Mouse (Mus musculus) gastrocnemius, adult 8-10 months (tissue): ENCODE results near the gene Lrrc28. TPM values are rescaled to one million over a fixed set of nuclear protein-coding genes. Genes with fewer than 3 reads are reported as not detected.
A peak's percentile ranks its signal among the peaks of the same experiment; 100 is the strongest.

Source experiments
- DNase-seq, 2 experiments: peaks; one replicate each; pipeline ENCODE4 v3.0.0; 2022; ENCODE audit warnings: low spot score in 2 of 2
- total RNA-seq, 4 experiments: library from RNA; stranded (reverse); gene quantifications; 2 replicates each; pipeline ENCODE4 v1.2.4; 2022

Lrrc28 gene
- total RNA-seq, 4 experiments from 2014 or later = 26.2 to 35.8 (median 27.6) TPM

DNA sequence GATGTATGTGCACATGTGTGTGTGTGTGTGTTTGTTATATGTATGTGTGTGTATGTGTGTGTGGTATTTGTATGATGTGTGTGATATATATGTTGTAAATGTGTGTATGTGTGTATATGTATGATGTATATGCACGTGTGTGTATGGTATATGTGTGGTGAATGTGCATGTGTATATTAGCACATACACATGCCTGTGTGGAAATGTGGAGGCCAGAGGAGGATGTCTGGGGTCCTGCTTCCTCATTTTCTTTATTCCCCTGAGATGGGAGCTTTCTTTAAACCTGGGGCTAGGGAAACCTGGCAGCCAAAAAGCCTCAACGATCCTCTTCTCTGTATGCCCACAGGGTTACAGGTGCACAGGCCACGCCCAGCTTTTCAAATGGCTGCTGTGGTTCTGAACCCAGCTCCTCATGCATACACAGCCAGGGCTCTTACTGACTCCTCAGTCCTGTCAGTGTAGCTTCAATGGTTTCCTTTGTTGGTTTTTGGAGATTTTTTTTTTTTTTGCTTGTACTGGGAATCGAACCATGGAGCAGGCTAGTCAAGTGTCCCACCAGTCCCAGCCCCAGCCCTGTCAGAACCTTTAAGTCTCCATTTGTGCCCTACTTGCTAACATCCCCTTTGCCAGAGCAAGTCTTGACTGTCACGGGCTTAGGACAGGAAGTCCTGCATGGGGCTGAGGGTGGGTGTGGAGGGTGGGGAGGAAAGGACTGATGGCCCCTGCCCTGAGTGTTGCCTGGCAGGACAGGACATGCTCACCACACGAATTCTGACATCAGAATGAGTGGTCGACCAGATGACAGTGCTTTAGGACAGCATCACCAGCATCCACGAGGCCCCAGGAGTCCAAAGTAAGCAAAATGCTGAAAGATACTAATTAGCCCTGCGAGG is 151.0 kb downstream of the Lrrc28 start:
- DNase-seq = no peak

- DNase-seq = peak; percentile 77 to 88
These were observed 157.1 kb downstream of the Lrrc28 start for GRCm38 (mm10) chr7:67487889-67488411.

DNA sequence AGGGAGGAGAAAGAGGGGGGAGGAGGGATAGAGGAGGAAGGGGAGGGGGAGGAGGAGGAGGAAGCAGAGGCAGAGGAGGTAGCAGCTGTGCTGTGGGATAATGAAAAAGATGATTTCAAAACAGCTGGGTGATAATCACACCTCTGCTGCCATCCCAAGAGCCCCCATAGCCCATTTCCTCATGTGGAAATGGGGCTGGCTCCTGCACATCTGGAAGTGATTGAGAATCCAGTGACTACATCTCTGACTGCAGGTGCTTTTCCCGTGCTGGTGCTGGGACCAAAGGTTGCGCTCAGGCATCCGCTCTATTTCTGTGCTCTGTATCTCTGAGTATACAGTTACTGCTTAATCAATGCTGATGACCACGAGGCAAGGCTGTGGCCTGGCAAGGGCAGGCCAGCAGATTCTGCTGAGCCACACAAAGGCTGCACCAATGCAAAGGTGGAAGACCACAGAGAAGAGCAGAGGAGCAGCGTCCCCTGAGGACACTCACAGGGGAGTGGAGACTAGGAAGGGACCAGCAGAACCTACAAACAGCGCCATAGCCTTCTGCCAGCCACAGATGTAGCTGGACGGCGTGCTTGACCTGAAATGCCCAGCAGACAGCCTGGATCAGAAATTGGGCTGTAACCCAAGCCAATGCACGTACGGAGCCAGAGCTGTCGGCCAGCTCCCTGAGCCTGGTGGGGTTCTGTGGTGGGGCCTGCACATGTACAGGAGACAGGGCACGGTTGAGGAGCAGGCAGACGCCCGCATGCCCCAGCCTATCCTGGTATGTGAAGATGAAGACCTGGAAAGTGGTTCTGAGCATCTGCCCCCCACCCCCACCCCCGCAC is 157.9 kb downstream of the Lrrc28 start:
- peak; percentile 33 to 65 for DNase-seq

- no peak for DNase-seq
These were observed 158.7 kb downstream of the Lrrc28 start for GRCm38 (mm10) chr7:67486417-67486816.

DNA sequence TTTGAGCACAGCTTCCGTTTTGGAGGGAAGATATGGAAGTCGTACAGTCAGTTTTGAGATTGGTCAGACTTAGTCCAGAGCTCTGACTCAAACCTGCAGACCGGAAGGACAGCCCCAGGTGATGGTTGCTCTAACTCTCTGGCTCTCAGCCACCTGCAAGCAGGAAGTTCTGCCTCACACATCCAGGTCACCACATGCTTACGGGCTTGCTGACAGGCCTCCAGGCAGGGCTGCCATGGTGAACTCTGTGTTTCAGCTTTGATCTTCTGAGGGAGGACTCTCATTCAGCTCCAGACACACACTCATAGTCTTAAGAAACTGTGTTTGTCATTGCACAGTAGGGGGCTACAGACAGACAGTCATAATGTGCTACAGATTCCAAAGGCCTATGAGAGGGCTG is 161.4 kb downstream of the Lrrc28 start:
- no peak for DNase-seq

GRCm38 (mm10) chr7:67479576-67480413 is 165.3 kb downstream of the Lrrc28 start:
- DNase-seq = no peak

DNA sequence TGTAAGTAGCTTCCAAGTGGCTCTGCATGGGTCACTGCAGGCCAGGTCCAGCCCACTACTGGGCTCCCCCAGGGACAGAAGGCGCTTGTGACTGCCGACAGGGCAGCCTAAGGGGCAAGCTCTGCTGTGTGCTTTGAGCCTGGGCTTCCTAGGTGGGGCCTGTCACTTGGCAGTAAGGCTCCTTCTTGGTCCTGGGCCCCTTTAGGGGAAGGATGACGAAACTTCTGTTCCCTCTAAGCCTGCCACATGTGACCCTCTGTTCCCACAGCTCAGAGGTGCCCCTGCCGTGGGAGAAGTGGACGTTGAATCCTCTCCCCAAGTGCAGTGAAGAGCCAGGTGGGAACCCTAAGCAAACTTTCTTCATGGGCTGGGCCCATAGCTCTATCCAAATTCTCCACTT is 165.9 kb downstream of the Lrrc28 start:
- no peak for DNase-seq

DNA sequence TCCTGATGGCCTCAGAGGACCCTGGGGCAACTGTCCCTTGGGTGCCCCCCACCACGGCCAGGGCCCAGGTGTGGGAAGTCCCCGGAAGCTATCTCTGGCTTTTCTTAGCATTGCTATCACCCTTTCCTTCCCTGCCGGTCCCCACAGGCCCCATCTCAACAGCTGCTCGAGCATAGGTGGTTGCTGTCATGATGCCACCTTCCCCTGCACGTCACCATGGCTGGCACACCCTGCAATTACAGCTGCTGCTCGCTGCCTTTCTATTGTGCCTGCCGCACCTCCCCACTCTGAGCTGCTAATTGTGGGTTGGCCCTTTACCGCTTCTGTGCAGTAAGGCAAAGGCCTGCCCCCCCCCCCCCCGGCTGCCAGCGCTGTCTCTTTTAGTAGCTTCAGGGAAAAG is 167.1 kb downstream of the Lrrc28 start:
- no peak for DNase-seq

DNA sequence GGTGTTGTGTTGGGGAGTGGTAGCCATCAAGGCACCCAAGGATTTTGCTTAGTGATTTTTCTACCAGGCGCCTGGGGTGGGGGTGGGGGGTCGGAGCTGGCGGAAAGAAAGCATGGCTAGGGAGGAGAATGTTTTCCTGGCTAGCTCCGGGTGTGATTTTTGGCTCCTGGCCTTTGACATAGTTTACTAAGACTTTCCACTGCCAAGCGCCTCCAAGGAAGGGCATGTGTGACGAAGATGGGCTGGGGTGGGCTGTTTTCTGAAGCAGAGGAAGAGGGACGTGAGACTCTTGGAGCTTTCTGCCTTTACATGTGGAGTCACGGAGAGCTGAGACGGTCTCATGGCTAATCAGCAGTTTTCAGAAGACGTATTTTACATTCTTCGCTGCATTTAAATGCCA is 173.8 kb downstream of the Lrrc28 start:
- DNase-seq = no peak

- no peak for DNase-seq
These were observed 176.2 kb downstream of the Lrrc28 start for GRCm38 (mm10) chr7:67468802-67469408.

GRCm38 (mm10) chr7:67468180-67468579 is 176.9 kb downstream of the Lrrc28 start:
- no peak for DNase-seq

DNA sequence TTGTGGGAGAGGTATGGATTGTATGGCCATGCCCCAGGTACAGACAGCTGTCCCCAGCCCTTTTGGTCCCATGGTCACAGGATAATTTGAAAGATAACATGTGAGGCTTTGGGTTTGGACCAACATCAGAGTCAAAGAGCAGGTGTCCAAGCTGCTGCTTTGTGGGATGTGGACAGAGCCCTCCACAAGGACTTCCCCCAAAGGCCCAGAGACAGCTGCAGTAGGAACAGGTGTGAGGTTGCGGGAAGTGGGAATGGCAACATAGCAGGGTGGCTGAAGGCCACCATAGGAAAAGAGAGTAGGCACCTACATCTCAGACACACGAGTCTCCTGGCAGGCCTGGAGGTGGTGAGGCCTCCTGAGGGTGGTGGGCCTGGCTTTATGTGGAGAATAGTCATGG is 178.7 kb downstream of the Lrrc28 start:
- DNase-seq = no peak

DNA sequence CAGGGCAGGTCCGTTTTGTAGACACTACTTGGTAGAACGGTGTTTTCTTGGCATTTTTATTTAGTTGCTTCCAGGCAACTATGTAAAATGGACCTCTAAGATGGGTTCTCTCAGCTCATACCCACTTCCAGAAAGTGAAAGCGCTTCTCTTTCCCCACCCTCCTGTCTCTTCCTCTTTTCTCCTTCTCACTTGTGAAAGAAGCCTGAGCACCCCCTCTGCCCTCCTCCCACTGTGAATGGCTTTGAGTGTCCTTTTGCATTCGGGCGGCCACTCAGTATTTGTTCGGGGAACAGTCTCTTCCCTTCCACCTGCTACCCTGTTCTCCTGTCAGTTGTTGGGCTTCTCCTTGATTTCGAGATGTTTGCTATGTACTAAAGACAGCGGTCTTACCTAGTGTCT is 180.4 kb downstream of the Lrrc28 start:
- DNase-seq = no peak

DNA sequence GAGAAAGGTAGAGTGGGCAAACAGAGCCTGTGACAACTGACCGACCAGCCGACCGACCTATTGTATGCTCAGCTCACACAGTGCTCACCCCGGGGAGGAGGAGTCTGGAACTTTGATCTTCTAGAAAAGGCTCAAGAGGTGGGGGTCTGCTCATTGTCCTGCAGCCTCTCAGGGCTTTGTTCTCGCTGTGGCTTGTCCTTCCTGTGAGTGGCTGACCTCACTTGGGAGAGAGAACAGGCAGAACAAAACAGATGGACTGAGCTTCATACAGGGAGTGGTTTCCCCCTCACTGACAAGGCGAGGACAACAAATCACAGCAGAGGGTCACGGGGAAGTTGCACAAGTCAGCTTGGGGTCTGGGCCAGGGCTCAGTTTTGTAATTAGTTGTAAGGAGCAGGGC is 181.5 kb downstream of the Lrrc28 start:
- no peak for DNase-seq

Other genes with a start within 250 kb of the Lrrc28 start
- 10 to 100 TPM; 17.8 to 24.1 (median 22.1) TPM for gene Ttc23, start 2.1 kb upstream of the Lrrc28 start, total RNA-seq
- gene Synm, start 114.5 kb upstream of the Lrrc28 start, total RNA-seq = 100 to 1,000 TPM; 268 to 577 (median 411) TPM